Mouse (Mus musculus): ENCODE data around the gene Gm42715.
A peak's percentile ranks its signal among the peaks of the same experiment; 100 is the strongest.
"Not testable (repeated sequence)": the region's sequence is repeated elsewhere in the genome, so short reads cannot be mapped to it uniquely, and the experiment has no call there.

Gene Gm42715

DNA sequence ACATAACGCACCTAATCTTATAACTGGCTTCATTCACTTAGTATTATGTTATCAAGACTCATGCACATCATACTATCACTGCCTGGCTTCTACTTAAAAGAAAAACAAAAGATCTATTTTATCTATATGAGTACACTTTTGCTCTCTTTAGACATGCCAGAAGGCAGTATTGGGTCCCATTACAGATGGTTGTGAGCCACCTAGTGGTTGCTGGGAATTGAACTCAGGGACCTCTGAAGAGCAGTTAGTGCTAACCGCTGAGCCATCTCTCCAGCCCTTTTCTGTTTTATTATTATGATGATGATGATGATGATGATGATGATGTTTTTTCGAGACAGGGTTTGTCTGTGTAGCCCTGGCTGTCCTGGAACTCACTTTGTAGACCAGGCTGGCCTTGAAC is 21.0 kb upstream of the Gm42715 start:
- no peak for DNase-seq (ENCODE audit: low spot score)

DNA sequence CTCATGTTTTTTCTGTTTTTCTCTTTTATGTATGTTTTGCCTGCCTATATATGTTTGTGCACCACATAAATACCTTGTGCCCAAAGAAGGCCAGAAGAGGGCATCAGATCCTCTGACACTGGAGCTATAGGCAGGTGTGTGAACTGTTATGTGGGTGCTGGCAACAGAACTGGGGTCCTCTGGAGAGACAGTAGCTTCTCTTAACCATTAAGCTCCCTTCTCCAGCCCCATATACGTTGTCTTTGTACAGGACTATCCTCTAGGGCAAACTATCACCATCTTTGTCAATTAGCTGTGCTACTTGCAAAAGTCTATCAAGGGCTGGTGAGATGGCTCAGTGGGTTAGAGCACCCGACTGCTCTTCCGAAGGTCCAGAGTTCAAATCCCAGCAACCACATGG is 11.1 kb upstream of the Gm42715 start:
- DNase-seq (ENCODE audit: low spot score): no peak

DNA sequence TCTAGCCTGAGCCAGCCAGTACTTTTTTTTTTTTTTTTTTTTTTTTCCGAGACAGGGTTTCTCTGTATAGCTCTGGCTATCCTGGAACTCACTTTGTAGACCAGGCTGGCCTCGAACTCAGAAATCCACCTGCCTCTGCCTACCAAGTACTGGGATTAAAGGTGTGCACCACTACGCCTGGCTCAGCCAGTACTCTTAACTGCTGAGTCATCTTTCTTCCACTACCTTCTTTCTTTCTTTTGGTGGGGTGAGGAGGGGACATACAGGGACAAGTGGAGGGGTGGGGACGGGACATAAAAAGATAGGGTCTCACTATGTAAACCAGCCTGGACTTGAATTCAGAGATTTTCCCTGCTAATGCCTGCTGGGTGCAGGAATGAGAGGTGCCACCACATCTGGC is 9.6 kb upstream of the Gm42715 start:
- not testable (repeated sequence) for DNase-seq (ENCODE audit: low spot score)

DNA sequence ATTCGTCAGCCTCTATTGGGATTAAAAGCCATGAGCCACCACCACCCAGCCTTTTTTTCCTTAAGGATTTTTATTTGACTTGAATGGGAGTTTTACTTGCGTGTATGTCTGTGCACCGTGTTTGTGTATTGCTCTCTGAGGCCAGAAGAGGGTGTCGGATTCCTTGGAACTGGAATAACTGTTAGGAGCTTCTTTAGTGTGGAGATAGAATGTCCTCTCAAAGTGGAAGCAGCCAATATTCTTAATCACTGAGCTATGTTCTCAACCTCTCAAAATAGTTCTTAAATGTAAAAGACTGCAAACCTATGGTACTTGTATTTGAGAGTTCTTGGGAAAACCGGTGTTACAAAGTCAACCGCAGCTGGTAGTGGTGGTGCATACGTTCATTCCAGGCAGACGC is 8.1 kb upstream of the Gm42715 start:
- no peak for DNase-seq (ENCODE audit: low spot score)

DNA sequence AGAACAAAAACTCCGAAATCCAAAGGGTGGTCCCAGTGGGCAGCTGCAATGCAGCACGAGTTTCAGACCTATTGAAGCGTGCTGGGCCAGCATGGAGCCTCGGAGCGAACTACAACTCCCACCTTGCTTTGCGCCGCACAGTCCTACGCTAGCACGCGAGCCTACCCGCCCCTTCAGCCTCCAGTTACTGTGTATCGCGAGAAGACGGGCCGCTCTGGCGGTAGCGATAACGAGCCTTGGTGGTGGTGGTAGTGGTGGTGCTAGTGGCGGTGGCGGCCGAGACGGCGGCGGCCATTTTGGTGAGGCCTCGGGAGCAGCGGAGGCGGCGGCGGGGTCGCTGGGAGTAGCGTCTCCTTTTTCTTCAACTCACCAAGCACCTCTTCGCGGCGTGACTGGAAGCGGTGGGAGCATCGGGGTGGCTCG is 7.6 kb upstream of the Gm42715 start, which contains the start of gene Srcap:
Srcap (plus strand) TSS at position 176 of the 423 bp plus-strand sequence.
- peak; percentile 94 for DNase-seq (ENCODE audit: low spot score)

DNA sequence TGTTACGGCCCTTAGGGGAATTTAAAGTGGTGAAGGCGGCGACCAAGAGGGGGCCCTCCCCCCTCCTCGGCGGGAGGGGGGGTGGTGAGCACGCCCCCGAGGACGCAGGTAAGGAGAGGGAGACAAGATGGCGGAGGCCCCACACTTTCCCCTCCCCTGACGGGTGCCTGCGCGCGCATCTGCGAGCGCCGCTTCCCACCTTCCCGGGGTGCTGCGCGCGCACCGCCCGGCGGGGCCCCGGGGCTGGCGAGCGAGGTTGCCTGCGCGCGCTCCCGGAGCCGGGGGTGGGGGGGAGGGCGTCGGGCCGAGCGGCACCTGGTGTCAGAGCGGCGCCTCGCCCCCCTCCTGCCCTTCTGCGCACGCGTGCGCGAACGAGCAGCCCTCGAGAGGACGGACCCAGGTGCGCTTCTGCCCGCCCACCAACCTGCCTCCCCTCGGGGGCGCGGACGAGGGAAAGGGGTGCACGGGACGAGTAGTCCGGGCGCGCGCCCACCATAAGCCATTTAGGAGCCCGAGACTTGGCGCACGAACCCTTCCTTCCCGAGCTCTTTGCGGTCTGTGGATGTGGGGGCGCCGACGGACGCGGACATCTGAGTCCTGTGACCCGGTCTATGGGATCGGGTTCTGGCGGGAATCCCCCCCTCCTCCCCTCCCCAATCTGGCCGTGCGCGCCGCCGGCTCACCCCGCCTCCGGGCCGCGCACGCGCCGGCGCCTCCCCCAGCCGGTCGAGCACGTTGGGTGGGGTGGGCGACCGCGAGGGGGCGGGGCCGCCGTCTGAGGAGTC is 7.0 kb upstream of the Gm42715 start:
- peak; percentile 83 for DNase-seq (ENCODE audit: low spot score)

DNA sequence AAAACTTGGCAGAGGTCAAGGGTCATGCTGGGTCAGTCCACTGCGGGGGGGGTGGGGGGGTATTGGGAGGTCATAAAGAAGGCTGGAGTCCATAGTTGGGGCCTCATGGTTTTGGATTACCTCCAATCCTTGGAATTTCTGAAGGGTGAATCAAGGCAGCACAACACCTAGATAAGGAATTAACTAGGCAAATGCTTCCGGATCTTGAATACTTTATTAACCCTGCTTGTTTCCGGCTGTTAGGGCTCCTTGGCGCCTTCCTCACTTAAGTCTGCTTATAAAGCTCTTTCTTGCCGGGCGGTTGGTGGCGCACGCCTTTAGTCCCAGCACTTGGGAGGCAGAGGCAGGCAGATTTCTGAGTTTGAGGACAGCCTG is 6.4 kb upstream of the Gm42715 start:
- no peak for DNase-seq (ENCODE audit: low spot score)

DNA sequence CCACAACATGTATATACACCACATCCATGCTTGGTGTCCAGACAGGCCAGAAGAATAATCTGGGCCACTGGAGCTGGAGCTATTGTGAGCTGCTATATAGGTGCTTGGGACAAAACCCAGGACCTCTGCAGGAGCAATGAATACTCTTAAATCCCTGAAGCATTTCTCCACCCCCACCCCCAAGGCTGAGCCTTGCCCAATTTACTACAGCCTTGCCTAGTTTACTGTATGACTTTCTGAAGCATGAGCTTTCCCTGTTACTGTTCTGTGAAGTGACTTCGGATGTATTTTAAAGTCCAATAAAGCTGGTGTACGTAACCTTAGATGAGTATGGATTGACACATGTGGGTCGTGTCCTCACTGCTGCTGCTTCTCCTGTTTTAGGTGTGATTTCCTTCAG is 5.6 kb upstream of the Gm42715 start:
- DNase-seq (ENCODE audit: low spot score): no peak

DNA sequence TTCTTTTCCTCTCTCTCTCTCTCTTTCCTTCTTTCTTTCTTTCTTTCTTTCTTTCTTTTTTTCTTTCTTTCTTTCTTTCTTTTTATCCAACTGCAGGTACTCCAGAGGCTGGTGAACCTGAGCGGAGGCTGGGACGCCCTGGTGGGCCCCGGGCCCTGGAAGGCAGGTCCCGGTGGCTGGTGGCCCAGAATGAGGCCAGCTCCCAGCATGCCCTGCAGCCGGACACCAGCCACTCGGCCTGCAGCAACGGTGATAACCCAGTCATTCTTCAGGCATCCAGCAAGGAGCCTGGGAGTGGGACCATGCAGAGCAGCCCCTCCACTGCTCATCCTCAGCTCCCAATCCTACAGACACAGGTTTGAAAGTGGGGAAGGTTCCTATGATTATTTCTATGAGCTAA is 3.5 kb upstream of the Gm42715 start:
- DNase-seq (ENCODE audit: low spot score): no peak

DNA sequence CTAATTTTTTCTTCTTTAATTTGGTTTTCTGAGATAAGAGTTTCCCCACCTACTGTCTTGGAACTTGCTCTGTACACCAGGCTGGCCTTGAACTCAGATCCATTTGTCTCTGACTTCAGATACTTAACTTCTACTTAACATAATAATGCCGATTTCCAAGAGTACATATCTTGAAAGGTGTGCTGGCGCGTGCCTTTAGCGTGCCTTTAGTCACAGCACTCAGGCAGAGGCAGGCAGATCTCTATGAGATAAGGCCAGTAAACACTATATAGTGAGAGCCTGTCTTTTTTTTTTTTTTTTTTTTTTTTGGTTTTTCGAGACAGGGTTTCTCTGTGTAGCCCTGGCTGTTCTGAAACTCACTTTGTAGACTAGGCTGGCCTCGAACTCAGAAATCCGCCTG is 3.0 kb upstream of the Gm42715 start:
- no peak for DNase-seq (ENCODE audit: low spot score)

DNA sequence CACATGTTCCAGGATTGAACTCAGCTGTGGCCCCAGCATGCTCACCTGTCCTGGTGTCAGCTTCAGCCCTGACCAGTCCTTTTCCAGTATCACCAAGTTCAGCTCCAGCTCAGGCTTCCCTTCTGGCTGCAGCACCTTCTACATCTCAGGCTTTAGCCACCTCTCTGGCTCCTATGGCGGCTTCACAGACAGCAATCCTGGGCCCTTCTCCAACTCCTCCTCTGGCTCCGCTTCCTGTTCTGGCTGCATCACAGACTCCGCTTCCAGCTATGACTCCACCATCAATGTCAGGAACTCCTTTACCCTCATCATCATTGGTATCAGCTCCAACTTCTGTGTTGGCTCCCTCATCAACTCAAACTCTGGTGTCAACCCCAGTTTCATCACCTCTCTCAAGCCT is 22.3 kb downstream of the Gm42715 start:
- no peak for DNase-seq (ENCODE audit: low spot score)

DNA sequence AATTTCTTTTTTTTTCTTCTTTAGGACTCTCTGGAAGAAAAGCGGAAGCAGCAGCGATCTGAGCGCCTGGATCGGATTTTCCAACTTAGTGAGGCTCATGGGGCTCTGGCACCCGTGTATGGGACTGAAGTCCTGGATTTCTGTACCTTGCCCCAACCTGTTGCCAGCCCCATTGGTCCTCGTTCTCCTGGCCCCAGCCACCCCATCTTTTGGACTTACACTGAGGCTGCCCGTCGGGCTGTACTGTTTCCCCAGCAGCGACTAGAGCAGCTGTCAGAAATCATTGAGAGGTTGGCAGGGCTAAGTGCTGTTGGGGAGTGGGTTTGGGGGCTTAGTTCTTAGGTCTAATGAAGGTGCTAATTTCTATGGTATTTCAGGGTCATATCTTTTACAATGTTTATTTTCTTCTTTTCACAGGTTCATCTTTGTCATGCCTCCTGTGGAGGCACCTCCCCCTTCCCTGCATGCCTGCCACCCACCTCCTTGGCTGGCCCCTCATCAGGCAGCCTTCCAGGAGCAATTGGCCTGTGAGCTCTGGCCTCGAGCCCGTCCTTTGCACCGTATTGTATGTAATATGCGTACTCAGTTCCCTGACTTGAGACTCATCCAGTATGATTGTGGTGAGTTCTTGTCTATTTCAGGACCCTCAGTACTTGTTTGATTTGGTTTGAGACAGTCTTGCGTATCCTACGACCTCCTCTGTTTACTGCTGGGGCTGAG is 29.9 kb downstream of the Gm42715 start:
- DNase-seq (ENCODE audit: low spot score): no peak

DNA sequence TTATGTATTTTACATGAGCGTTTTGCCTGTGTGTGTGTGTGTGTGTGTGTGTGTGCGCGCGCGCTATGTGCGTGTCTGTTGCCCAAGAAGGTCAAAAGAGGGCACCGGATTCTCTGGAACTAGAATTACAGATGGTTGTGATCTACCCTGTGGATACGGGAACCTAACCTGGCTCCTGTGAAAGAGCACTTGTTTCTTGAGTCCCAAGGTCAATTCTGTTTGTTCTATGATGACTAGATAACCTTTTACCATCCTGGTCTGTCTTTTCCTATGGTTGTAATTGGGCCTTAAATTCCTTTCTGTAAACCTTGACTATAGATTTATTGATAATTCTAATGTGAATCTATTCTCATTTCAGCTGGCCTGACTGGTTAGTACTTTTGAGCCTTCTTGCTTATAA is 32.2 kb downstream of the Gm42715 start:
- DNase-seq (ENCODE audit: low spot score): no peak

DNA sequence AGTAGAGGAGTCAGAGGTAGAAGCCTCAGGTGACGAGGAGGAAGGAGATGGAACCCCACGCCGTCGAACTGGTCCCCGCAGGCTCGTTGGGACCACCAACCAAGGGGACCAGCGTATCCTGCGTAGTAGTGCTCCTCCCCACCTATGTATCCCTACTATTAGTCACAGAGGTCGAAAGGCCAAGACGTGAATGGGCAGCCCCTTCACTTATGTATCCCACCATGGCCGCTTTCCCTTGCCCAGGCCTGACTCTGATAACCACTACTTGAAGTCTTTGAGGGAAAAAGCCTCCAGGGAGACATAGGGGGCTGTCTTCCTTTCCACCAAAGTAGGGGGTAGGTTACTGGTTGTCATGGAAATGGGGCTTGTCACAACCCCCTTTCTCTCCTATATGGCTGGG is 41.2 kb downstream of the Gm42715 start:
- DNase-seq (ENCODE audit: low spot score): no peak

DNA sequence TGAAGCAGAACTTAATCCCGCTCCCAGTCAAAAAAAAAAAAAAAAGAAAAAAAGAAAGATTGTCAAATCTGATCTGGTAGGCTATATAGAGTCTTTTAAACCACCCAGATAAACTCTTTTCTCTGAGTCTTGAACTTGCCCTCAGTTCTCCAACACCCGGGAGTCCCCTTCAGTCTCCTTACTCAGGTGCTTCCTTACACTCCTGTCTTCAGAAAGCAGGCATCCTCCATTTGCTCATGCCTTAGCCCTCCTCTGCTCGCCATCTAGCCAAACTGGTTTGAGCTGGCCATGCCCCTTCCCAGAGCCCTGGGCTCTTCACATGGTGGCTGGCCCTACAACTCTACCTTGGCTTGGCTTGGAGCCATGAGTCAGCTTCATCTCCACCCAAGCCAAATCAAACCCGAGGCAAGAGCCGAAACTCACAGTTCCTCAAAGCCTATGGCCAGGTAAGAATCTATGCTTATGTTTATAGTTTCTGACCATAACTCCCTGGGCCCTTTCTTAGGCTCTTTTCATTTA is 42.0 kb downstream of the Gm42715 start, which contains the start of gene Tmem265:
Tmem265 (plus strand) TSS at position 51 of the 519 bp plus-strand sequence.
- no peak for DNase-seq (ENCODE audit: low spot score)

DNA sequence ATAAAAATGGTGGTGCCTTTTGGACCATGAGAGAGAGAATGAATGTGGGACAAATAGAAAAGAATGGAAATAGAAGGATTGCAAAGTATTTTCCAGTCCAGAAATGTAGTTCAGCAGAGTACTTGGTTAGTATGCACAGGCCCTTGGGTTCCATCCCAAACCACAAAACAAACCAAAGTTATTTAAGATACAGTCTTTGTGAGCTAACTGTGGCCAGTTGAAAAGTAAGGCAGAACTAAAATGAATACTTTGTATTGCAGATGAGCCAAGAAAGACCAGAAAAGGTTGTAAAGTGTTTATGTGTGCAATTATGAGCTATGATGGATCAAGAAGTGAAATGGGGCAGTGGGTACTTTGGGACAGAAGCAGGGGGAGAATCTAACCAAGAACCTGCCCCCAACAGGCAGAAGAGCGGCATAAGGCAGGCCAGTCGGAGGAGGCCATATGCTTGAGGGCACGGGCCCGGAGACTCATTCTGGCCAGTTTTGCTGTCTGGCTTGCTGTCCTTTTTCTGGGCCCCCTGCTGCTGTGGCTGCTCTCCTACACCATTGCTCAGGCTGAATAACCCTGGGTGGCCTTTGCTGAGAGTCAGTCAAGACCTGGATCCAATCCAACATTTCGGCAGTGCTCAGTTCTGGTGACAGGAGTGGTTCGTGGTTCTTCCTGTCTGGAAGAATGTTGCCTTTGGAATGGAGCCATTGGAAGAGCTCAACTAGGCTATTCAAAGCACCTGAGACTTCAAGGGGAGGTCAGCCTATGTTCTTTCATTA is 45.2 kb downstream of the Gm42715 start:
- DNase-seq (ENCODE audit: low spot score): no peak

DNA sequence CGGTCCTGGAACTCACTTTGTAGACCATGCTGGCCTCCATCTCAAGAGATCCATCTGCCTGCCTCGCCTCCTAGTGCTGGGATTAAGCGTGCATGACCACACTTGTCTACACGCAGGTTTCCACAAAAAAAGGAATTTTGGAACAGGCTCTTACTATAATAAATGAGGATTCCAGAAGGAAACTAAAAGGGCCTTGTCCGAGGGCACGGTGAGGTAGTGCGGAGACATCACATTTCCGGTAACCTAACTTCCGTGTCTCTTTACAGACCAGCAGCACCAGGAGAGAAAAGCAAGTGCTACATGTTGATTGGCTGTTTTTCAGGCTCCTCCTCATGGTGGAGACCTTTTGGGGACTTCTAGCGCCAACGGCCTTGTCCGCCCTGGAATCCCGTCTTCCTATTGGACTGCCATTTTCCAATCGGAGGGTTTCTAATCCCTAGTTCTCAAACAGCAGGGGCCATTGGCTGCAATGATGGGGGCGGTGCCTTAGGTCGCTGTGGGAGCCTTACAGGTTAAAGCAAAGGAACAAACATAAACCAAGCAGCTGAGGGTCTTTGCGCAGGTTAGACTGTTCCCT is 53.6 kb downstream of the Gm42715 start, which contains the start of gene Phkg2:
Phkg2 (plus strand) TSS at position 446 of the 577 bp plus-strand sequence.
- DNase-seq (ENCODE audit: low spot score): peak; percentile 94

DNA sequence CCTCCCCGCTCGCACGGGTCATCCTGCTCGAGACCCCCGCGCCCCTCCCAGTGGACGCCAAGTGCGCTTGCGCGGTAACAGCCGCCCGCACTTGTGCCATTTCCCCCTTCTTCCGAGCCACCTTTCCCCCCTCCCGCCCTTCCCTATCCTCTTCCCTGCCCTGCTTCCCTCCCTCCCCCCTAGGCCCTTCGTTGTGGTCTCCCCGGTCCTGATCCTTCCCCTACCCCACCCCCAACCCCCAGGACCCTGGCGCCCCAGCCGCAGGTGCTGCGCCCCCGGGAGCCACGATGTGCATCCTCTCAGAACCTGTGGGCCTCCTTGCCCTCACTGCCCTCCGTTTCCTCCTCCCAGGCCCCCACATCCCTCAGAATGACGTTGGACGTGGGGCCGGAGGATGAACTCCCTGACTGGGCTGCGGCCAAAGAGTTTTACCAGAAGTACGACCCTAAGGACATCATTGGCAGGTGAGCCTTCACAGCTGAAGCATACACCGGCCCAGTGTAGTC is 54.2 kb downstream of the Gm42715 start:
- no peak for DNase-seq (ENCODE audit: low spot score)

DNA sequence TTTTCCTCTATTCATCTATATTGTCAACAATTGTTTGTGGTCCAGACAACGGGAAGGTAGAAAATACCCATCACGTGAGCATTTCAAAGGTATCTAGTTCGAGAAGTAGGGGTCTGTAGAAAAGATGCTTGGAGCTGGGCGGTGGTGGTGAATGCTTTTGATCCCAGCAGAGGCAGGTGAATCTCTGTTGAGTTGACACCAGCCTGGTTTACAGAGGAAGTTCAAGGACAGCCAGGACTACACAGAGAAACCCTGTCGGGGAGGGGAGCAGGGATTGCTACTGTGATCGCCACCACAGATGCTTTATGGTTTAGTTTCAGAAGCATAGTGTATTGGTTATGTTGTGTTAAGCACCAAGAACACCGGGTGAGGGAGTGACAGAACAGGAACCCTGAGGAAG is 54.7 kb downstream of the Gm42715 start:
- DNase-seq (ENCODE audit: low spot score): no peak

DNA sequence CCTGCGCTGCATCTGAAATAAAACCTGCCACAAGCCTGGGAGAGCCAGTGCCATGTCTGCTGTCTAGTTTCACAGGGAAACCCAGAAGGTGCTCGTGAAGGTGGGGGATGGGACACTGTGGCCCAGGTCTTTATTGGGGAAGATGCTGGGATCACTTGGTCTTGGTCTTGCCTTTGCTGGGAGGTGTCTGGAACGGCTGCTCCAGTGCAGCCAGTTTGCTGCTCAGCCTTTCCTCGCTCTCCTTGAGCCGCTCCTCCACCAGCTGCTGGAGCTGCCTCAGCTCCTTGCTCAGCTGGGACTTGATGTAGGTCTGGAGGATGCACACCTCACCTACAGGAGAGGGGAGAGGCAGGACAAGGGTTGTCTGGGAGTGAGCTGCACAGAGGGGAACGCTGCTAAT is 63.9 kb downstream of the Gm42715 start:
- DNase-seq (ENCODE audit: low spot score): no peak

DNA sequence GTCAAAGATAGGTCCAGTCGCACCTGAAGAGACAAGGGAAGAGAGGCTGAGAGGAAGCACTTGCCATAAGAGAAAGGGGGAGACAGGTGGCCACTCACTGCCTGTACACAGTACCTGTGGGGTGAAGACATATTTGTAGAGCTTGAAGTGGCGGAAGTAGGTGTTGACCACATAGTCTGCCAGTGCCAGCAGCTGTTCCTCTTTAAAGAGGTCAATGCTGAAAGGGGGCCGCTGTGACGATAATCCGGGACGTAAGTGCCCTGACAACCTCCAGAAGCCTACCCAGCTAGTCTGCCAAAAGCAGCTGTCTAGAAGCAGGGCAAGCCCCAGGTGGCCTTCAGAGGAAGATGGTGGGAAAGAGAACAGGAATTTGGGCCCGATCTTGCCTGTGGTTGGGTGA is 65.6 kb downstream of the Gm42715 start:
- DNase-seq (ENCODE audit: low spot score): no peak

DNA sequence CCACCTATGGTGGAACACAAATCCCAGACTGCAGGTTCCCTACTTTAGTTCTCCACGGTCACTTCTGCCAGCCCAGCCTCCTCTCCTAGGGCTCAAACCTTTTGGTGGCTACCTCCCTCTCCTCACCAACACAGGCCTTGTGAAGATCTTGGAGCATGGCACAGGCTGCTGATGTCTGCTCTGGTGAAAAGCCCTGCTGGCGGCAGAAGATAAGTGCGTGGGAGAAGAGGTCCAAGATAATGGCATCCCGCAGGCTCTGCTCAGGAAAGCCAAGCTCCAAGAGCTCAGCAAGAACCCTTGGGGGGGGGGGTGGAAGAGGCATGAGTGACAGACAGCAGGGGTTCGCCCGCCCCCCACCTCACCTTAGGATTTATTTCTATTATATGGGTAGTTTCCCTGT is 66.8 kb downstream of the Gm42715 start:
- DNase-seq (ENCODE audit: low spot score): no peak

Data from left cerebral cortex, adult 11 months (tissue).